Mouse (Mus musculus) G1E (cell line): ENCODE measurements around the gene Plcb2.

Experiments used
- CTCF ChIP-seq: IDR thresholded peaks from 2 replicates; pipeline ENCODE4 v1.5.1; 2012; ENCODE audit warnings: low read depth, low read length, inconsistent platforms, mixed read lengths
- GATA1 ChIP-seq: IDR thresholded peaks from 2 replicates; pipeline ENCODE4 v1.6.1; 2012; ENCODE audit warnings: borderline replicate concordance, low read length, inconsistent platforms, mixed read lengths
- TAL1 ChIP-seq: conservative IDR thresholded peaks from 2 replicates; pipeline ENCODE4 v1.6.1; 2012; ENCODE audit warnings: low read depth, low read length, inconsistent platforms, mixed read lengths

DNA sequence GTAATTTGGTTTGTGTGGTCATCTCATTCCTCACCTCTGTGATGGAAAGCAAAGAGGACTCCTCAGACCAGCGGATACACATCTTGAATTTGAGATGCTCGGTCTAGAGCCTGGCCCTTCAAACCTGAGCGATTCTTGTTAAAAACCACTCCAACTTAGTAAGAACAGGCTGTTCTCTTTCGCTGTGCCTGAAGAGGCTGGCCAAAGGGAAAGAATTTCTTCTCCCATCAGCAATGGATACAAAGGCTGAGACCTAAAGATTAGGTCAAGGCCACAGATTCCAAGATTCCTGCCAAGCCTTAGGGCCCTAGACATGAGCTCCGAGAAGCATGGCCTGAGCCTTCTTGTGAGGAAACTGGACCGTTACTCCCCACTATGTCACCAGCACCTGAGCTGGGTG lies 47.3 kb downstream of the Plcb2 start:
- TF ChIP-seq CTCF (no peak), TAL1 (no peak), GATA1 (no peak)
